Mouse (Mus musculus): ENCODE results near the gene Evpl. TPM values are rescaled to one million over a fixed set of nuclear protein-coding genes. Genes with fewer than 3 reads are reported as not detected.
"Not testable (repeated sequence)": the region's sequence is repeated elsewhere in the genome, so short reads cannot be mapped to it uniquely, and the experiment has no call there.

Gene Evpl
- 1.00 and 1.9 TPM in 2 replicates for polyA plus RNA-seq (2015; fragmentation: Nextera tagmentation; extraction: Ambion mirVana)

GRCm38 (mm10) chr11:116237742-116238395, at the start of gene Evpl:
Gene Evpl (minus strand): TSS chr11:116238077.
- Histone ChIP-seq H3K9ac (replicated peaks) (no peak within 1 kb of the TSS), H3K27ac (replicated peaks) (no peak within 1 kb of the TSS), H3K4me2 (peak within 1 kb of the TSS; percentile 29; the same call in 1 of the 2 replicates), H3K27me3 (replicated peaks) (peaks cover 24% of the 10 kb centered on the region), H3K4me3 (replicated peaks) (no peak within 1 kb of the TSS), H3K9me3 (replicated peaks) (no peaks in the 10 kb centered on the region), H3K4me1 (peaks cover 4% of the 10 kb centered on the region; the same call in 1 of the 2 replicates), H3K36me3 (peaks cover 2% of the 10 kb centered on the region; the same call in 1 of the 2 replicates)
- no peak for ATAC-seq (ENCODE audit: low FRiP score)
- WGBS = 18% methylated on average over 30 of the region's 31 CpGs

DNA sequence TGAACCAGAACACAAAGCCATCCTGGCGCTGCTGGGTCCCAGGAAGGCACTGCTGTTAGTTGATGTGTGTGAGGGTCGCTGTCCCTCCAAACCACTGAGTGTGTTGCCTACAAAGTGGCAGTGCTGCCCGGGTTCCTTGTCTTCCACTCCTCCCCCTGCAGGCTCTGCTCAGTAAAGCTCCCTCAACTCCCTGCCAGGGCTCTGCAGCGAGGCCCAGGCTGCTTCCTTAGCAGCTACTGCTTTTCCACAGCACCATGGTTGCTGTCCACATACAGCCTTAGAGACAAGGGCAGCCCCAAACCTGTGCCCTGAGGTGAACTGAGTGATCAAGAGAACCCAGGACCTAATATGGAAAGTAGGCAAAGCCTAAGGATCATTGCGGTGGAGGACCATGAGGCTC, 49.5 kb upstream of the Evpl start:
- Histone ChIP-seq H3K27me3 (replicated peaks) (peaks cover 34% of the 10 kb centered on the region), H3K4me3 (replicated peaks) (no peak overlapping the region), H3K9ac (replicated peaks) (no peak overlapping the region), H3K4me2 (no peak overlapping the region), H3K36me3 (peaks cover 53% of the 10 kb centered on the region), H3K27ac (replicated peaks) (no peak overlapping the region), H3K4me1 (peaks cover 8% of the 10 kb centered on the region), H3K9me3 (replicated peaks) (no peaks in the 10 kb centered on the region)
- no peak for ATAC-seq (ENCODE audit: low FRiP score)
- 79% methylated on average over 5 of the region's 5 CpGs for WGBS

GRCm38 (mm10) chr11:116285770-116286191, 47.9 kb upstream of the Evpl start:
- WGBS = 69% methylated on average over 7 of the region's 7 CpGs
- Histone ChIP-seq H3K36me3 (peaks cover 37% of the 10 kb centered on the region), H3K27ac (replicated peaks) (0 out of 2 replicates have a peak overlapping the region, but pooled peaks have one; percentile 9), H3K9ac (replicated peaks) (no peak overlapping the region), H3K4me3 (replicated peaks) (no peak overlapping the region), H3K4me1 (peaks cover 18% of the 10 kb centered on the region), H3K4me2 (no peak overlapping the region), H3K27me3 (replicated peaks) (peaks cover 50% of the 10 kb centered on the region), H3K9me3 (replicated peaks) (no peaks in the 10 kb centered on the region)
- no peak for ATAC-seq (ENCODE audit: low FRiP score)

GRCm38 (mm10) chr11:116283982-116284381, 46.1 kb upstream of the Evpl start:
- peaks cover 63% of the 10 kb centered on the region for H3K27me3 ChIP-seq (replicated peaks)

DNA sequence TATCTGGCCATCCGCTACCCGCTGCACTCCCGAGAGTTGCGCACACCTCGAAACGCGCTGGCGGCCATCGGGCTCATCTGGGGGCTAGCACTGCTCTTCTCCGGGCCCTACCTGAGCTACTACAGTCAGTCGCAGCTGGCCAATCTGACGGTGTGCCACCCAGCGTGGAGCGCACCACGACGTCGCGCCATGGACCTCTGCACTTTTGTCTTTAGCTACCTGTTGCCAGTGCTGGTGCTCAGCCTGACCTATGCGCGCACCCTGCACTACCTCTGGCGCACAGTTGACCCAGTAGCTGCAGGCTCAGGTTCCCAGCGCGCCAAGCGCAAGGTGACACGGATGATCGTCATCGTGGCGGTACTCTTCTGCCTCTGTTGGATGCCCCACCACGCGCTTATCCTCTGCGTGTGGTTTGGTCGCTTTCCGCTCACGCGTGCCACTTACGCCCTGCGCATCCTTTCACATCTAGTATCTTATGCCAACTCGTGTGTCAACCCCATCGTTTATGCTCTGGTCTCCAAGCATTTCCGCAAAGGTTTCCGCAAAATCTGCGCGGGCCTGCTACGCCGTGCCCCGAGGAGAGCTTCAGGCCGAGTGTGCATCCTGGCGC, 45.1 kb upstream of the Evpl start:
- Histone ChIP-seq H3K4me2 (peak overlapping the region; percentile 16), H3K9ac (replicated peaks) (no peak overlapping the region), H3K27me3 (replicated peaks) (peaks cover 63% of the 10 kb centered on the region), H3K9me3 (replicated peaks) (no peaks in the 10 kb centered on the region), H3K4me1 (peaks cover 18% of the 10 kb centered on the region), H3K27ac (replicated peaks) (no peak overlapping the region), H3K4me3 (replicated peaks) (peak overlapping the region; percentile 7; the same call in 1 of the 2 replicates), H3K36me3 (peaks cover 10% of the 10 kb centered on the region)
- 10% methylated on average over 48 of the region's 48 CpGs for WGBS
- no peak for ATAC-seq (ENCODE audit: low FRiP score)

More at GRCm38 (mm10) chr11:116283982-116284381, 46.1 kb upstream of the Evpl start:
- 68% methylated on average over 6 of the region's 6 CpGs for WGBS
- peaks cover 19% of the 10 kb centered on the region for H3K36me3 ChIP-seq
- H3K4me2 ChIP-seq = no peak overlapping the region
- H3K9ac ChIP-seq (replicated peaks) = no peak overlapping the region
- ATAC-seq (ENCODE audit: low FRiP score) = no peak
- no peak overlapping the region for H3K27ac ChIP-seq (replicated peaks)
- no peak overlapping the region for H3K4me3 ChIP-seq (replicated peaks)
- H3K4me1 ChIP-seq = peaks cover 18% of the 10 kb centered on the region
- no peaks in the 10 kb centered on the region for H3K9me3 ChIP-seq (replicated peaks)

- Histone ChIP-seq H3K9me3 (replicated peaks) (no peaks in the 10 kb centered on the region), H3K36me3 (0 out of 2 replicates have a peak, but pooled peaks cover under 1% of the 10 kb centered on the region), H3K27ac (replicated peaks) (no peak overlapping the region), H3K4me2 (peak overlapping the region; percentile 54), H3K4me3 (replicated peaks) (no peak overlapping the region), H3K4me1 (peaks cover 18% of the 10 kb centered on the region), H3K27me3 (replicated peaks) (peaks cover 63% of the 10 kb centered on the region), H3K9ac (replicated peaks) (no peak overlapping the region)
- ATAC-seq (ENCODE audit: low FRiP score) = no peak
- 2% methylated on average over 11 of the region's 11 CpGs for whole genome bisulfite sequencing
Observed at GRCm38 (mm10) chr11:116282089-116282488, 44.2 kb upstream of the Evpl start.

DNA sequence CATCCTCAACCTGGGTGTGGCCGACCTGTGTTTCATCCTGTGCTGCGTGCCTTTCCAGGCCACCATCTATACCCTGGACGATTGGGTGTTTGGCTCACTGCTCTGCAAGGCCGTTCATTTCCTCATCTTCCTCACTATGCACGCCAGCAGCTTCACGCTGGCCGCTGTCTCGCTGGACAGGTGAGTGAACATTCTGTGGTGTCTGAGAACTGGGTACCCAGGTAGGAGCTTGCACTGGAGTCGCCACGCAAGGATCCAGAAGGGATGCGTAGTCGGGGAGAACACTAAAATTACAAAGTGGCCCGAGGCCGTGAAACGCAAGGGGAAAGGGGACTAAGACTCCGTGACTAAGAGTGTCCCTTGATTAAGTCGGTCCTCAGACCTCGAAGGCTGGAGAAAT, 43.8 kb upstream of the Evpl start:
- Histone ChIP-seq H3K9me3 (replicated peaks) (no peaks in the 10 kb centered on the region), H3K4me1 (peaks cover 18% of the 10 kb centered on the region), H3K27ac (replicated peaks) (no peak overlapping the region), H3K9ac (replicated peaks) (peak overlapping the region; percentile 37; the same call in 1 of the 2 replicates), H3K4me2 (peak overlapping the region; percentile 54), H3K27me3 (replicated peaks) (peaks cover 63% of the 10 kb centered on the region), H3K36me3 (no peaks in the 10 kb centered on the region), H3K4me3 (replicated peaks) (peak overlapping the region; percentile 33)
- ATAC-seq (ENCODE audit: low FRiP score) = no peak
- WGBS = 1% methylated on average over 18 of the region's 18 CpGs

DNA sequence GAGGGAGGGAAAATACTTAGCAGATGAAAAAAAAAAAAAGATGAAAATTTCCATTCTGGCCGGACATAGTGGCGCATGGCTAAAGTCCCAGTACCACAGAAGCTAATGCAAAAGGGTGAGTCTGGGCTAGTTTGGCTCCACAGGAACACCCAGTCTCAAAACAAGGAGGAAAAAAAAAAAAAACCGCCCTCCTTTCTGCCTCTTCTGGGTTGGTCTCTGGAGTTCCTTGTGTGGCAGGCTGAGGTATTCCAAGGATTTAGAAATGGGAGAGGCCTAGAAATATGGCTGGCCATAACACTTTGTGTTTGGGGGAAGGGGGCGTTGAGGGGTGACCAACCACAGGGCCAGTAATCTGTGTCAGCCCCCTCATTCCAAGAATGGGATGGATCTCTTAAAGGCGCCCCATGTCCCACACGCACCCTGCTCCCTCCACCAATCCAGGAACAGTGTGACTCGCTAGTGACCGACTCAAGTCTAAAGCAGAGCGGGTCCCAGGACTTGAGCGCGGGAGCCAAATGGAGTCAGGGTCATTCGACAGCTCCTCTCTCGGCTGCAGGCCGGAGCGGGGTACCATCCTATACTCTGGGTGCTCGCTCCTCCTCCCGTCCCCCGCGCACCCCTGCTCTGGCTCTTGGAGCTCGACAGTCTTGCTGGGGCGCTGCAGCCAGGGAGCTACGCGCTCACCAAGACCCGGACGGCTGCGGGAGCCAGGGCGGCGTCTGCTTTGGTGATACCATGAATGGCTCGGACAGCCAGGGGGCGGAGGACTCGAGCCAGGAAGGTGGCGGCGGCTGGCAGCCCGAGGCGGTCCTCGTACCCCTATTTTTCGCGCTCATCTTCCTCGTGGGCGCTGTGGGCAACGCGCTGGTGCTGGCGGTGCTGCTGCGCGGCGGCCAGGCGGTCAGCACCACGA, 43.1 kb upstream of the Evpl start, which contains the start of gene Galr2:
TSS of gene Galr2 (plus strand) at position 189 of the 913 bp plus-strand sequence.
- Histone ChIP-seq H3K4me1 (peaks cover 18% of the 10 kb centered on the region), H3K27me3 (replicated peaks) (peaks cover 63% of the 10 kb centered on the region), H3K4me2 (peak within 1 kb of the TSS; percentile 54), H3K27ac (replicated peaks) (no peak within 1 kb of the TSS), H3K4me3 (replicated peaks) (peak within 1 kb of the TSS; percentile 33), H3K36me3 (no peaks in the 10 kb centered on the region), H3K9ac (replicated peaks) (peak within 1 kb of the TSS; percentile 37; the same call in 1 of the 2 replicates), H3K9me3 (replicated peaks) (no peaks in the 10 kb centered on the region)
- ATAC-seq (ENCODE audit: low FRiP score) = no peak
- 7% methylated on average over 46 of the region's 48 CpGs for WGBS

- not testable (repeated sequence) for H3K27ac ChIP-seq (replicated peaks); H3K9ac ChIP-seq (replicated peaks); H3K9me3 ChIP-seq (replicated peaks); H3K4me3 ChIP-seq (replicated peaks); H3K4me2 ChIP-seq; ATAC-seq (ENCODE audit: low FRiP score); H3K36me3 ChIP-seq
- H3K4me1 ChIP-seq = peaks cover 28% of the 10 kb centered on the region
- 90% methylated on average over 1 of the region's 1 CpGs for WGBS
- H3K27me3 ChIP-seq (replicated peaks) = peaks cover 26% of the 10 kb centered on the region
Observed at GRCm38 (mm10) chr11:116277184-116277583, 39.3 kb upstream of the Evpl start.

GRCm38 (mm10) chr11:116274045-116274666, 36.3 kb upstream of the Evpl start, which contains the start of gene Srp68:
Gene Srp68 (minus strand): TSS chr11:116274217.
- WGBS = 2% methylated on average over 32 of the region's 32 CpGs

More at GRCm38 (mm10) chr11:116274045-116274666, 36.3 kb upstream of the Evpl start, which contains the start of gene Srp68:
- Histone ChIP-seq H3K4me2 (peak within 1 kb of the TSS; percentile 87), H3K9me3 (replicated peaks) (no peaks in the 10 kb centered on the region), H3K36me3 (peaks cover 17% of the 10 kb centered on the region), H3K9ac (replicated peaks) (peak within 1 kb of the TSS; percentile 91), H3K4me1 (peaks cover 46% of the 10 kb centered on the region), H3K27me3 (replicated peaks) (no peaks in the 10 kb centered on the region), H3K4me3 (replicated peaks) (peak within 1 kb of the TSS; percentile 91), H3K27ac (replicated peaks) (peak within 1 kb of the TSS; percentile 93)
- ATAC-seq (ENCODE audit: low FRiP score) = peak; percentile 99
